Mouse (Mus musculus) brown adipose tissue, adult 24 weeks (tissue): ENCODE measurements at regions not wholly inside any gene's neighbourhood (a gene's known extent, or its start where the extent isn't known, plus 50 kb on each side); places are given as distances from the start of the nearest gene placed in this dataset.
A peak's percentile ranks its signal among the peaks of the same experiment; 100 is the strongest.

ENCODE experiments used
- H3K27ac ChIP-seq: fragments of 200-500 bp; replicated peaks from 2 replicates; pipeline ENCODE4 v1.5.1; 2012; ENCODE audit warnings: low read depth, mild to moderate bottlenecking, low read length
- H3K4me1 ChIP-seq: fragments of 200-500 bp; 2 replicates; pipeline ENCODE4 v1.6.1; 2012; ENCODE audit warnings: low read length, mixed read lengths; ENCODE audit not compliant: control insufficient read depth, insufficient read depth, insufficient read length
- H3K4me3 ChIP-seq: fragments of 200-500 bp; 2 replicates; pipeline ENCODE4 v1.5.1; 2012; ENCODE audit warnings: low read depth, mild to moderate bottlenecking, low read length, moderate library complexity; ENCODE audit not compliant: insufficient read depth

DNA sequence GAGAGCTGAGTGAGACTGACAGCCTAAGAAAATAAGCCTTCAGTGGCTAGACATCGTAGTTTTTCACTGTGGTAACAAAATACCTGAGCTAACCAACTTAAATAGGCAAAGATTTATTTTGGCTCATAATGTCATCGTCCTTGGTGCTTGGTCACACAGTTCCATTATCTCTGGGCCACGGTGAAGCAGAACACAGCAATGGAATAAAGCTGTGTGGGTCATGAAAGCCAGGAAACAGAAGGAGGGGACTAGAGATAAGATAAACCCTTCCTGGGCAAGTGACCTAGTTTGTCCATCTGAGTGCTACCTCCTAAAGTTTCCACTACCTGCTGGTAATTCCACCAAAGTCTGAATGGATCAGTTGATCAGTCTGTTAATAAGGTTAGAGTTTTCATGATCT, 134.8 kb upstream of the Gm5129 start:
- no peak overlapping the region for H3K27ac ChIP-seq
- no peaks in the 10 kb centered on the region for H3K4me1 ChIP-seq
- H3K4me3 ChIP-seq, result no peak overlapping the region

DNA sequence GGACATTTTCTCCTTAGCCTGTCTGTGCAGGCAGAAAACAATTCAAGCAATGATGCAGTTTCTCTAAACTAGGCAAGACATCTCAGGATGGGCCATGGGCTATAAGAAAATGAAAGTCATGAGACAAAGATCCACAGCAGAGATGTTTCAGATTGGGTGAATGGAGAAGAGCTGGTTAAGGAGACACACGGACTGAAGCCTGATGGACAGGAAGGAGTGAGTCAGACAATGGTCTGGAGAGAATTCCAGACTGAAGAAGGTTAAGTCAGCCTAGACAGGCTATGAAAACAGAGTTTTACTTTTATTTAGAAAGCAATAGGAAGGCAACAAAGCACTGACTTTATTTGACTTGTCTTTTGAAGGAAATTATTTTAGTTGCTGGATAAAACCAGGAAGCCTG, 137.5 kb upstream of the Il6 start:
- Histone ChIP-seq H3K27ac (no peak overlapping the region), H3K4me1 (no peaks in the 10 kb centered on the region), H3K4me3 (no peak overlapping the region)

DNA sequence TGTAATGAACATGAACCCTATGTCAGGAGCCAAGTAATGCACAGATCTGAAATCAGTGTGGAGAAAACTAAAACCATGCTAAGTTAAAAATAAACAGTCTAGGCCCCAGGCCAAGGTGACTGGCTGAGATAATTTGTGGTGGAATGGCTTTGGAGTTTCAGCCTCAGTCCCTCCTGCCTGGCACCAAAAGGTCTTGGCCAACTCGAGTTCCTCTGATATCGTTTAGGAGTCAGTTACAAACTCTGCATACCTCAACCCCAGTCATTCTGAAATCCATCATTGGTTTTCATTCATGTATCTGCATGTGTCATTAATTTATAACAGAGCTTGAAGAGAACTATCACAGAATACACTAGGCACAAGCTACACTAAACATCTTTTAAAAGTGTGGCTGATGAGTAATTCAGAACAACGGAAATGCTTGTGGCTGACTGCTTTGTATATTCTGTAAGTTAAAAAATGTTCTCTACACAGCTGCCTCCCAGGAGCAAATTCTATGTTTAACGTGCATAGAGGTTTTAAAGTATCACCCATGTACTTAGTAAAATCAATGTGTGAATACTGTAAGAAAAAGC, 125.6 kb upstream of the Il6 start:
- H3K27ac ChIP-seq, result no peak overlapping the region
- H3K4me1 ChIP-seq, result no peaks in the 10 kb centered on the region; the same call in 1 of the 2 replicates
- H3K4me3 ChIP-seq, result no peak overlapping the region

DNA sequence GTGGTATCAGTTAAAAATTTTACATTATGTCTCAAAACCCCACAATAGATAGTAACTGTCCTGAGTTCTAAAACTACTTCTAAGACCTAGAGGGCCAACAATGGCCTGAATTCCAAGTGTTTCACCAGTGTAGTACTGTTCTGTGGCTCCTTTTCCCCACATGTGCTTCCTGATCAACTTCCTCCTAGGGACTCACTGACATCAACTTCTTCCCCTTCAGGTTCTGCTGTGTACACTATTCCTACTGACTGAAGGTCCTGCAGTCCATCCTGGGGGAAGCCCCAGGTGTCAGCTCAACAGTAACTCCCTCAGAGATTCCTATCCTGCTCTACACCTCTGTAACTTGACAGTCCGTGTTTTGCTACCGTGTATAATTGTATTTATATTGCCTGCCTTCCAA, 120.6 kb upstream of the Il6 start:
- peaks cover 3% of the 10 kb centered on the region; the same call in 1 of the 2 replicates for H3K4me1 ChIP-seq
- no peak overlapping the region for H3K4me3 ChIP-seq
- H3K27ac ChIP-seq, result no peak overlapping the region

DNA sequence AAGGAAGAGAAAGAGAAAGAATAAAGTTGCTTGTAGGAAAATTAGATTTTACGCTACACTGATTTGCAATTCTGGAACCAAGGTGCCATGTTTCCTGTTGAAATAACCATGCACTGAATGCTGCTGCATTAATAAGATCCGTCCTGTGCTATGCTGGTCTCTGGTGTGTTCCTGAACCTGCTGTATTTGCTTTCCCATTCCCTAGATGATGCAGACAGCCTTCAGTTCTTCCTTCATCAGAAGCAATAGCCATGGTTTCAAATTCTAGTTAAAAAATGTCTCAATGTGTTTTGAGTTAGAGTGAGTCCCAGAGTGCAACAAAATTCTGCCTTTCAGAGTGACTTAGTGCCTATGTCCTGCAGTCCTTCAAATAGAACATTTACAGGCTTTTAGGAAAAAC, 120.1 kb upstream of the Il6 start:
- Histone ChIP-seq H3K4me3 (no peak overlapping the region), H3K27ac (no peak overlapping the region)

DNA sequence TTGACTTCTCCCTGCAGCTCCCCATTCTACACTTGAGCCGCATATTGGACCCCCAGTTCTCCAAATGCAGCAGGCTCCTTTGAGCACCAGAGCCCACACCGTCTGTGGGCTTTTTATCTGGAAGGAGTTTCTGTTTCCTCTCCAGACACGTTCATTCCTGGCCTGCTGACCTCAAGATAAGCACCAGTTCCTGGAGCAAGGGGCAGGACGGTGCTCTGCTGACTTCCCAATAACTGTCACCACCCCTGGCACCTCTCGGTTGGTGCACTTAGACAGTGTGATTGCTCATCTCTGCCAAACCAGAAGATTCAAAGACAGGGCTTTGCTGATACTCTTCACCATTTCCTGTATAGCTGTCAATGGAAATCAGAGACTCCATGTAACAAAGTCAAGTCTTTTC, 119.1 kb upstream of the Il6 start:
- H3K4me3 ChIP-seq, result no peak overlapping the region
- H3K4me1 ChIP-seq, result peaks cover 3% of the 10 kb centered on the region; the same call in 1 of the 2 replicates
- H3K27ac ChIP-seq, result no peak overlapping the region

More for the DNA sequence above, 120.1 kb upstream of the Il6 start:
- H3K4me1 ChIP-seq, result peaks cover 3% of the 10 kb centered on the region; the same call in 1 of the 2 replicates

DNA sequence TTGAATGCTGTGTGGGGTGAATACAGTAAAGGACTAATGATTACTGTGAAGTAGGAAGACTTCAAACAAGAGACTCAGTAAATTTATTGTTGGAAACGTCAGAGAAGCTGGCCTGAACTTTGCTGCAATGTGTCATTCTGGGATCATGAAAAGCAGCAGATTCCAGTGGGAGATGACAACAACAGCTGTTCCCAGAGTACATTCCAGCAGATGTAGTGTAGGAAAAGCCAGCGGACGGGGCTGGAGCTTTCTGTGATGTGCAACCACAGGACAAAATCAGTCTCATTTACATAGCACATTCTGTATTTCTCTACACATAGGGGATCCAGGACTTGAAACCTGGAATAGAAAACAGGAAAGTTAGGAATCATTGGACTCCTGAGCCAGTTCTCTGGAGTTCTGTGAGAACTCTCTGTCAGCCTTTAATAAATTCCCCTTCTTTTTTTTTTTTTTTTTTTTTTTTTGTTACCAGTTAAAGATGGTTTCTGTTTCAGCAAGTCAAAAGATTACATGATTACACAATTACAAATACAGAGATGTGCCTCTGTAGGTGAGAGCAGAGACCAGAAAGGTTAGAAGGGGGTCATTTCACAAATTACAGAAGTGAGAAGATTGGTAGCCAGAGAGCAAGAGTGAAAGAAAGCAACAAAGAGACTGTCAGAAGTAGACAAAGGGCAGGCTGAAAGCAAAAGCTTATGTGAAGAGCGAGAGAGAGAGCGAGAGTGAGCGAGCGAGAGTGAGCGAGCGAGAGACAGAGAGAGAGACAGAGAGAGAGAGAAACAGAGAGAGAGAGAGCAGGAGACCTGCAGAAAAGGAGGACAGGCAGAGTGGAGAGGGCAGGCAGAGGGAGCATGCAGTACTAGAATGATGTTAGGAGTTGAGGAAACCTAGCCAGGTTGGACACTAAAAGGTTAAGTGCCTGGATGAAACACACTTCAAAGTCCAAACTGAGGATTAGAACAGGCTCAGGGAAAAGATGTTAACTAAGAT, 118.0 kb upstream of the Il6 start:
- no peak overlapping the region for H3K4me3 ChIP-seq
- peak overlapping the region; percentile 51 for H3K27ac ChIP-seq
- peaks cover 3% of the 10 kb centered on the region; the same call in 1 of the 2 replicates for H3K4me1 ChIP-seq

DNA sequence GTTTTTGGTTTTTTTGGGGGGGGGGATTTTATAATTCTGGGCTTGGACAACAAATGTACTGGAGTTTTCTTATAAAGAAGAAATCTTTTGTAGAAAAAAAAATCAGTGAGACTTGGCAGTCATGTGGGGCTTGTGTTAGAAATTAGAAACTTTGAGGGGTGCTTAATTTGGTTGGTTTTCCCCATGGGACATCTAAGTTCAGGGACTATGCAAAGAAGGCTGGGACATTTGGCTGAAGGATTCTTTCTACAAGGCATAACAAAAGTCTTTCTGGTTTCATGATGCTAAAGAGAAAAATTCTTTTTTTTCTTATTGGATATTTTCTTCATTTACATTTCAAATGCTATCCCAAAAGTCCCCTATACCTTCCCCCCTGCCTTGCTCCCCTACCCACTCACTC, 115.3 kb upstream of the Il6 start:
- no peak overlapping the region for H3K27ac ChIP-seq
- H3K4me3 ChIP-seq, result no peak overlapping the region
- peaks cover 3% of the 10 kb centered on the region; the same call in 1 of the 2 replicates for H3K4me1 ChIP-seq

DNA sequence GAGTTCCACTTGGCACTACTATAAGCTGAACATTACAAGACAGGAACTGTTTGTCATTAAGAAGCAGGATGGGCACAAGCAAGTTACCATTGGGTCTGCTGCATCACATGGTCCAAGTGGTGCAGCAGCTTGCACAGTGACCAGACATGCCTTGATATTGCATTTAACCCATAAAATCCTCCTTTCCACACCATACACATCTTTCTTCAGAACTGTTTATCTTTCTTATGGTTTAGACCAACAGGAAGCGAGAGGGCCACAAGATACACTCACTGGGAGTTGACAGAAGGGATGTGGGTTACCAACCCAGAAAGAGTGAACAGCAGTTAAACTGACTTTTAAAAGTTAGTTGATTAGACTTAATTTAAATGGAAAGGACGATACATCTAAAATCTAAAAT, 111.2 kb upstream of the Il6 start:
- Histone ChIP-seq H3K27ac (no peak overlapping the region), H3K4me1 (no peaks in the 10 kb centered on the region), H3K4me3 (no peak overlapping the region)

DNA sequence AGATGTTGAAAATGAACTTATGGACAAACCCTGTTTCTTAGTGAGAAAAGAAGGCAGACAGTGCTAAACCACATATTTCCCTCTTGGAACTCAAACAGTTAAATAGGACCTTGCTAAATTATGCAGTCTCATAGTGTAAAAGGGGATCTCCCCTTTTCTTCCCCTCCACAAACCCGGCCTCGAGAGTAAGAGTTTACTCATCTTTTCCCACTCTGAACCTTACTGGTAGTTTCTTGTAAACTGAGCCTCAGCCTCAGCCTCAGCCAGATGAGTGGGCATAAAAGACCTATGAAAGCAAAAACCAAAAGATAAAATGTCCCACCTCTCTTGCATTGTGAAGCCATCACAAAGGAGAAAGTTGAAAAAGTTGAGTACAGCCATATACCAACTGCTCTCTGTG, 92.6 kb upstream of the Il6 start:
- Histone ChIP-seq H3K4me3 (no peak overlapping the region), H3K27ac (no peak overlapping the region)

DNA sequence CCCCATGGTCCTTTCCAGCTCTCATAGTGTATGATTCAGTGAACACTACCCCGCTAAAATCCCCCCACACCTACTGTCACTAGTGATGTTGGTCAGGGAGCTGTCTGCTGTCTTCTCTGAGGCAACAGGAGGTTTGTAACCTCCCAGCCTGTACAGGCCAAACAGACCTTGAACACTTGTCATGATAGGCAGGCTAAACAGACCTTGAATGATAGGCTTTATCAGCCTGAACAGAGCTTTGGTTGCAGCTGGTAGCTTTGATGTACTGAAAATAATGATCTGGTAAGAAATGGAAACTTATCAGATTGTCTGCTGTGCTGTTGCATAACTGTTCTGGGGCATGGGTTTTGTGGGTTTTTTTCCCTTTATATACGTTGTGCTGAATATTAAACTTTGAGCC, 87.4 kb upstream of the Il6 start:
- H3K27ac ChIP-seq, result no peak overlapping the region
- H3K4me3 ChIP-seq, result no peak overlapping the region
- no peaks in the 10 kb centered on the region for H3K4me1 ChIP-seq

More for the DNA sequence above, 92.6 kb upstream of the Il6 start:
- no peaks in the 10 kb centered on the region for H3K4me1 ChIP-seq

DNA sequence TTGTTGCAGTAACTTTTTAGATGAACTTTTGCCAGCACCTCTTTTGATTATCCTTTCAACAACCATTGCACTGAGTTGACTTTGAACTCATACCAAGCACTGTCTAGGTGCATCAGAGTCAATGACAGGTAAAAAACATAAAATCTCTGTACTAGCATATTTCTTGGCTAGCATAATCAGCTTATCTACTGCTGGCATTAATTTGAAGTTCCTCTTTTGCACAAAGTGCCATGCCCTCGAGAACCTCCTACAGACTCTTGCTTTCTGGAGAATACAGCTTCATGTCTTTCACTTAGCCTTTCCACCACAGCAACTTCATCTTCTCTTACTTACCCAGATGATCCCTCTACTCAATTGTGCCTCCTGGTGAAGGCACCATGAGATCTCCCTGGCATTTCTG, 85.3 kb upstream of the Il6 start:
- no peak overlapping the region for H3K27ac ChIP-seq
- no peak overlapping the region for H3K4me3 ChIP-seq
- no peaks in the 10 kb centered on the region for H3K4me1 ChIP-seq

DNA sequence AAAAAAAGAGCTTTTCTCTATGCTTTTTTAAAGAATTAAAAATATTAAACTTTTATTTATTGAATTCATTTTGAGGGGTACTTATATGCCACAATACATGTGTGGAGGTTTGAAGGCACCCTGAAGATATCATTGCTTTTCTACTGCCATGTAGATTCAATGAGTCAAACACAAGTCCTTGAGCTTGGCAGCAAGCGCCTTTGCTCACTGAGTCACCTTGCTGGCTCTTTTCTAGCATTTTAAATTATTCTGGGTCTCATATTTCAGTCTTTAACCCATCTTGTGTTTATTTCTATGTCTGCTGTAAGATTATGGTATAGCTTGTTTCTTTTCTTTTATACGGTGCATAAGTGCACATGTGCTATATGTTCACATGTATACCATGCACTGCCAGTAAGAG, 83.5 kb upstream of the Il6 start:
- H3K27ac ChIP-seq, result no peak overlapping the region
- H3K4me1 ChIP-seq, result no peaks in the 10 kb centered on the region
- H3K4me3 ChIP-seq, result no peak overlapping the region

DNA sequence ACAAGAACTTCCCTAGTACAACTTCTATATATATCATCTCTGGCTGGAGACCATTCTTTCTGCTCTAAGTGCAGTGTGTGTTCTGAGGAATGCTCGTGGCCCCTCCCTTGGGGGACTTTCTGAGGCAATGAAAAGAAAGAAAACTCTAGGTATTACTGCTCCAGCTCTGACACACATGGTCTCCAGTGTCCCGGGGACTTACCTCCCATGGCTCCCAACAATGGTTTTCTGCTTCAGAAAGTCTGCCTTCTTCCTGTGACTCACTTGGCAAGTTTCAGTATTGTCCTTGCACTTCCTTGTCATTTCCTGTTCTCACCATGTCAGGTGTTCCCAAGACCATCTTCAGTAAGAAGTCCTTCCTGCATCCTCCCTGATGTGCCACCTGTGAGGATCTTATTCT, 65.7 kb upstream of the Il6 start:
- peaks cover 6% of the 10 kb centered on the region; the same call in 1 of the 2 replicates for H3K4me1 ChIP-seq
- no peak overlapping the region for H3K4me3 ChIP-seq
- H3K27ac ChIP-seq, result no peak overlapping the region

DNA sequence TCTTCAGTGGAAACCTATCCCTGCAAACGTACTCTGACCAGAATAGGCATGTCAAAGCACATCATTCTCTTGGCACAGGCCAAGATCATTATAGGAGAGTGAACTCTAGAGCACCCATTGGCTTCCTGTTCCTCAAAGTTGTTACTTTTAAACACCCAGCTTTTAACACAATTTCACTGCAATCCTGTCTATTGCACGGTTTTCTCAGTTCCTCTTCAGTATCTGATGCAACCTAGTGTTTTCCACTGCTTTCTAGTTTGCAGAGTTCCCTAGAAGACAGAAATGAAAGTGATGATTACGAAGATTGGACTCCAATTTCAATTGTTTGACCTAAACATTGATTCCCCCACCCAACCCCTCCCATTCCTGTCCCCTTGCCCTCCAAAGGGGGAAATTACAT, 64.8 kb upstream of the Il6 start:
- Histone ChIP-seq H3K4me3 (no peak overlapping the region), H3K27ac (no peak overlapping the region)

More for the DNA sequence above, 64.8 kb upstream of the Il6 start:
- H3K4me1 ChIP-seq, result peaks cover 6% of the 10 kb centered on the region; the same call in 1 of the 2 replicates
